Mouse (Mus musculus) liver, postnatal 0 days (tissue): ENCODE measurements around the gene Mia.

Source experiments
- CTCF ChIP-seq: sonication (generic); IDR thresholded peaks from 2 replicates; pipeline ENCODE4 v1.5.1; 2016; ENCODE audit warnings: antibody characterized with exemption, low read depth
- EP300 ChIP-seq: IDR thresholded peaks from 2 replicates; pipeline ENCODE4 v1.6.1; 2016; ENCODE audit warnings: antibody characterized with exemption, low read depth, mild to moderate bottlenecking

DNA sequence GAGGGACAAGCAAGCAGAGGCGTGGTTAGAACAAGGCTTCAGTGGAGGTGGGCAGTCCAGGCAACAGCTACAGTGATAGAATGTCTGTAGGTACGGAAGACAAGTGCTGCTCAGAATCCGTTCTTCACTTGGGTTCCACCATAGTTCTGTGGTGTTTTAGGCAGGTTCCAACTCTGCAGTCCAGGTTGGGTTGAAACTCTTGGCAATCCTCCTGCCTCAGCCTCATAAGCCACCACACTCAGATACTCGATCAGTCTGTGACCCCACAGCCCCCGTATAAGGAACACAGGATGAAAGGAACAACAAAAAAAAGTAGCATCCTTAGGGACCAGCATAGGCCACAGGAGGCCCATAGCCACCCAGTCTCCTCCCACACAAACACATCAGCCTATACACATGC lies 11.5 kb upstream of the Mia start:
- TF ChIP-seq CTCF, result no peak
- TF ChIP-seq EP300, result no peak
